Mouse (Mus musculus) adrenal gland, adult (tissue): ENCODE results near the gene Trak1.
"Not testable (repeated sequence)": the region's sequence is repeated elsewhere in the genome, so short reads cannot be mapped to it uniquely, and the experiment has no call there.

ENCODE experiments used
- DNase-seq, 2 experiments: peaks; one replicate each; pipeline ENCODE4 v3.0.0; 2022 to 2023; ENCODE audit warnings: low spot score in 1 of 2; ENCODE audit not compliant: inconsistent age in 2 of 2

The Trak1 gene

DNA sequence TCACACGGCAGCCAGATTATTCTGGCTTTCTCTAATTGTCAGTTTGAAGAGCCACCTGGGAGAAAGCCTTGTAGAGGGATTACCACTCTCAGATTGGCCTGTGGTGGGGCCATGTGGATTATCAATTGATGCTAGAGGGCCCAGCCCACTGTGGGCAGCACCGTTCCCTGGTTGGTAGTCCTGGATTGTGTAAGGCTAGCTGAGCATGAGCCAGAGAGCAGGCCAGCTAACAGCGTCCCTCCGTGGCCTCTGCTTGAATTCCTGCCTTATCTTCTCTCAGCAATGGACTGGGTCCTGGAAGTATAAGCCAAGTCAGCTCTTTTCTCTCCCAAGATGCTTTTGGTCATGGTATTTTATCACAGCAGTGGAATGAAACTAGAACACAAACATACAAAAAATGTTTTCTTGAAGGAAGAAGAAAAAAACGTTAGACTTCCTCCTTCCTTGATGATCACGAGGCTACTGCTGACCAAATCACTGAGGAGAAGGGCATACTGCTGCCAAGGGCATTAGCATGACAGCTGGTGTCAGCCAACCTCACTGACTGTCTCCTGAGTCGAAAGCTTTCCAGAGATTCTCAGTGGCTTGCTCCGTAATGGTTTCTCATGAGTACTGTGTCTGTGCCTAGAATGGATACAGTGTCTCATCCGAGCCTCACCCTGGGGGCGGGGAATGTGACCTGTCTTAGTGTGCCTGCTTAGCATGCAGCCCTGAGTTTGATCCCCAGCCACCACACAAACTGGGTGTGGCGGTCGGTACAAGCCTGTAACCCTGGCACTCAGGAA lies 19.5 kb downstream of the Trak1 start:
- DNase-seq, result peak; percentile 55 to 84

DNA sequence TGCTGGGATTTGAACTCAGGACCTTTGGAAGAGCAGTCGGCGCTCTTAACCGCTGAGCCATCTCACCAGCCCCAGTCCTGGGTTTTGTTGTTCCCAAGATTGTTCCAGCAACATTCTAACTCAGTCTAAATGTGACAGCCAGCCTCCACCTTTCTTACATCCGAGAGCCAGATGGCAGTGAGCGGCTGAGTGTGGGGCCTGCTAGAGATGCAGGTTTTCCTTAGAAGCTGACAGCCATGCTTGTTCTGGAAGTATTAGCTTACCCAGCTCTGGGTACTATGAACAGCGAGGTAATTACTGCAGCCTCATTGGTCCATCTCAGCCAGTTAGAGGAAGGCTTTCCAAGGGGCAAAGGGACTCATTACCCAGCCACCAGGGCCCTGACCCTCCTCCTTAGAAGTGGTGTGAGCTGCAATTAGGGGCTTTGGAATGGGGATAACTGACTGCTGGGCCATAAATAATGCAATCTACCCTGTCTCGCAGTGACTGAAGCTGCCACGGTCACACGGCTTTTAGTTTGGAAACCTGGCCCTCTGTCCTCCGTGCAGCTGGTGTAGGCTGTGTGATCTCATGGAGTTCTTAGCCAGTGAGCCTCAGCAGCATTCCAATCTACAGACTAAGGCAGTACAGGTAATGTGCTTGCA lies 22.1 kb downstream of the Trak1 start:
- DNase-seq, result no peak

DNA sequence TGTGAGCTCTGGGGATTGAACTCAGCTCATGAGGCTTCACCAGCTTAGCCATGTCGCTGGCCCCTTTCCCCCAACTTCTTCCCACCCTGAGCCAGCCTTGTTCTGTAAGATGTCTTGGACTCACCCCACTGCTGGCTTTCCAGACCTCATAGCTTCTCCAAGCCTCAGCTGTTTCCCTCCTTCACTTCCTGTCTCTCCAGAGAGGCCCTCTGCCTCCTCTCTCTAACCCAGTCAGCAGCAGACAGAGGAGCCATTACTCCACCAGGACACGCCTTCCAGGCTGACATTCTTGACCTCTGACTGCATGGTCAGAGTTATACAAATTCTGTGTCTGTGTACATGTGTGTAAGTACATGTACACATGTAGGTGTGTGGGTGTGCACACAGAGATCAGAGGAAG lies 23.1 kb downstream of the Trak1 start:
- no peak for DNase-seq

DNA sequence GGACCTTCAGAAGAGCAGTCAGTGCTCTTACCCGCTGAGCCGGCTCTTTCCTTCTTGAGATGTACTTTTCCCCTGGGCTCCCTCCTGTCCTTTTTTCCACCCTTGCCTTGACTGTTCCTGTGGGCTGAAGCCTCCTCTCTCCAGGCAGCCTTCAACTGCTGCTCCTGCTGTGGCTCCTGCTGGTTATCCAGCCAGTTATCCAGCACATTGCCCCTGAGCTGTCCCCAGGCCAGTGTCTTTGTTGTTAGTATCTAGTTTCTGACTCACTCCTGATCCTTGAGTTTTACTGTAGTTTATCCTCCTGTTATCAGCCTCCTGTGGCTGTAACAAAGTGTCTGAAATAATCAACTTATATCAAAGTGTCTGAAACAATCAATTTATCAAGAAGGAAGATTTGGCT lies 23.8 kb downstream of the Trak1 start:
- DNase-seq, result peak in 1 of 2 experiments; percentile 74

DNA sequence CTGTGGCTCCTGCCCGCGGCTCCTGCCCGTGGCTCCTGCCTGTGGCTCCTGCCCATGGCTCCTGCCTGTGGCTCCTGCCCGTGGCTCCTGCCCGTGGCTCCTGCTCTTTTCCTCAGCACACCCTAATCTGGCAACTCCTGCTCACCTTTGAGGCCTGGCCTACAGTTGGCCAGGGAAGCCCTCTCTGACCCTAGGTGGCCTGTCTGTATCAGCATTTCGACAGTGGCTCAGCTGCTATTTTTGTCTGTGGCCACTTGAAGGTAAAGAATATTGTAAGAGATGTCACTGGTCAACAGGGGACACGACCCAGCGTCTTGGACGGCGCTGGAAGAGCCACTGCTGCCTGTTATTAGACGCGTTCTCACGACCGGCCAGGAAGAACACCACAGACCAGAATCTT lies 24.7 kb downstream of the Trak1 start:
- DNase-seq, result no peak

DNA sequence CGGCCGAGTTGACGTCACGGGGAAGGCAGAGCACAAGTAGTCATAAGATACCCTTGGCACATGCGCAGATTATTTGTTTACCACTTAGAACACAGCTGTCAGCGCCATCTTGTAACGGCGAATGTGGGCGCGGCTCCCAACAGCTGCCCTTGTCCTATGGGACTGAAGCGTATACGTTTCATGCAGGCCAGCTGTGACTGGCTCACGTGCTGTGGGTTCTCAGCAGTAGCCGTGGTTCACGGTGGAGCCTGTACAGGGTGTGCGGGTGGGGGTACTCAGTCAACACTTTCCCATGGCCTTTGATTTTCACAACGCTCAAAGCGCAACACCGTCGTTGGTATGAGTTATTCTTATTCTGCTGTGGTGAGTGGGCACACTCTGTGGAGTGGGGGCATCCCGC lies 31.0 kb downstream of the Trak1 start:
- not testable (repeated sequence) for DNase-seq

DNA sequence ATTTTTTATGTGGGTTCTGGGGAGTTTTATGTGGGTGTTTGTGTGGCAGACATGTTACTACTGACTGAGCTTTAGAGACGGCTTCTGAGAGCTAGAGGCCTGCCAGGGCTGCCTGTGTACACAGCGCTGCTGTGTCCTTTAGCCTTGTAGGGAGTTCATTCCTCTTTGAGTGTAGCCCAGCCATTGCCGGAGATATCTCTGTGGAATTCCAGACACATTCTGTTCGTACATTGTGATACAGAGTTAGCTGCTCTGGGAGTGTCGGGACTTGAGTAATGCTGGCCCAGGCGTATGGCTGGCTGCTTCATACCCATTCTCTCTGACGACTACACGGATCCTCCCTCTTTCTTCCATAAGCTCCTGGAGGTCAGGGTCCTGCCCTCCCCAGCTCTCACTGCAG lies 31.9 kb downstream of the Trak1 start:
- DNase-seq, result no peak

DNA sequence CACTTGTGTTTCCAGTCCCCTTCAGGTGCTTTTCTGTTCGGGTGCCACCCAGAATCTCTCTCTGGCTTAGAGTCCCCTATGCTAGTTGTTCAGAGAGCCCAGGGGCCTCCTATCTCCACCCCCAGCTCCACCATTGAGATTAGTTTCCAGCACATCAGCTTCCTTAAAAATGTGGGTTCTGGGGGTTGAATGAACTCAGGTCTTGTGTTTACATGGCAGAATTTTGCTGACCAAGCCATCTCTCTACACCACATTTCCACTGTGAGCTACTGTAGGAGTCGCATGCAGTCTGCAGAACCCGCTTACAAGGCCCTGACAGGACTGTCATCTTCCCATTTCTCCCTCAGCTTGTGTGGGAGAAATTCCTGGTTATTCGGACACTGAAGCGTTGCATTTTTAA lies 32.8 kb downstream of the Trak1 start:
- DNase-seq, result no peak

DNA sequence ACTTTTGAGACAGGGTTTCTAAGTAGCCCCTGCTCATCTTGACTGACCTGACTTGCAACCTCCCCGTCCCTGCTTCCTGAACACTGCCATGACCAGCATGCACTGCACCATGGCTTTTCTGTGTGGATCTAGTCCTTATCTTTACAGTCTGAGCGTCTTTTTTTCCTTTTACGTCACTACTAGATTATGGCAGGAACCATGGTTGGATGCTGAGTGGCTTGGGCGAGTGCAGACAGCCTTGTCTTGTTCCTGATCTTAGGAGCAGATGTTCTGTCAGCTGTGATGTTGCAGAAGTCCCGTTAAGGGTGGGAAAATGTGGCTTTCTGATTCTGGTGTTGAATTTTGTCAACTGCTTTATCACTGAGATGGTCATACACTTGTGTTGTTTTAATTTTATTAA lies 34.1 kb downstream of the Trak1 start:
- peak in 1 of 2 experiments; percentile 41 for DNase-seq

DNA sequence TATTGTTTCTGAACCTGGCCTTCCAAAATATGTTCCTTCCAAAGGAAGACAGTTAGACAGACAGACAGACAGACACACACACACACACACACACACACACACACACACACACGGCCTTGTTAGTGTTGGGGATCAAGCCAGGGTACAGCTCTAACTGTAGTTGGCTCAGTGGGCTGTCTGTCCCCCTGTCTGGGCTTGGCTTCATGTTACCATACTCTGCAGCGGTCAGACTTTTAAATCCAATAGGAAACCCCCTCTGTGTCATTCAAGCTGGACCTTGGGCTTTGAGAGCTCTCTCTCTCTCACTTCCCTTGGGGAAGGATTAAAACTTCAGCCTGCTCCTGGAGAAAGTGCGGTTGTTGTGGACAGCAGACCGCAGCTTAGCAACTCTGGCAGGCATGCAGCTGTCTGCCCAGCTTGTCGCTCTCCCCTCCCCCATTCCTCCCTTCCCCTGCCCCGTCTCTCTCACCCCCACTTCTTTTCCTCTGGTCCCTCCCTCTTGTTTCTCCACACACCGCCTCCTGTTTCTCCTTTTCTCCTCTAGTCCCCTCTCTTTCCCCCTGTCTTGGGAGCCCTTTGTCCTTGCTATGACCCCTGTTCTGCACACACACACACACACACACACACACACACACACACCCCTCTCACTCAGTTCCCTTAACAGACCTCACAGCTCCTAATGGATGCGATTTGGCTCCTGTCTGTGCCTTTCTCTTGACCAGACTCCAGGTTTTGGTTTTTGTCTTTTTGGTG lies 34.8 kb downstream of the Trak1 start:
- DNase-seq, result peak in 1 of 2 experiments; percentile 65

DNA sequence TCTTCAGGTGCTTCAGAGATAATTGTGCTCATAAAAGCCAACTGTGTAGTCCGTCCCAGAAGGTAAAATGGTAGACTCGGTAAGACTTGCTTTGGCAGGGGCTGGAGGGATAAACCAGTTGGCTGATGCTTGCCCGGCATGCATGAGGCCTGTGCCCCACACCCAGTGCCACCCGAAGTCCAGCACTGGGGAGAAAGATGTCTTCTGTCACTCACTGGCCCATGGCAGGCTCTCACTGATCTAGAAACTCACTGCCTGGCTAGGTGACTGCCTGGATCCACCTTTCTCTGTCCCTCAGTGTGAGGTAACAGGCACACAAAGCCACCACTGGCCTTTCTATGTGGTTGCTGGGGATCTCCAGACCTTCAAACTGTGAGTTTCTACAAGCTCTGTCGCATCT lies 36.3 kb downstream of the Trak1 start:
- DNase-seq, result no peak

DNA sequence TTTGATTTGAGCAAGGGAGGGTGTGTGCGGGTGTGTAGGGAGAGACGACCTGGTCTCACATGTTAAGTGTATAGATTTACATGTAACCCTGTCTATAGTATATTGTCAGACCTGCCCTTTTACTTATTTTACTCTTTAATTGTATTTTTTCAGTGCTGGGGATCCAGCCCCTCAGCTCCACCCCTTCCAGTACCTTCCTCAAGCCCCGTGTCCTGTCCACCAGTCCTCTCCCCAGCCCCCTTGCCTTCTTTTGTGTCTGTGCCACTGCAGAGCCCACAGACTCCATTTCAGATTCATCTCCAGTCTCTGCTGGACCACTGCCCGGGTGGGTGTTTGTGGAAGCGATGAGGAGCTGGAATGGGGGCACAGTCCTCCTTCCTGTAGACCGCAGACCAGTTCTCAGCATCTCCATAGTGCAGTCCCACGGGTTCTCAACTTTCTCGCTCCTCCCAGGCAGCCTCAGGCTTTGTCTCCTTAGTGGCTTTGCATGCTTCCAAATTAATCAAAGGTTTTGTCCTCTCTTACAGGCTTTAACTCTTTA lies 37.1 kb downstream of the Trak1 start:
- DNase-seq, result no peak

DNA sequence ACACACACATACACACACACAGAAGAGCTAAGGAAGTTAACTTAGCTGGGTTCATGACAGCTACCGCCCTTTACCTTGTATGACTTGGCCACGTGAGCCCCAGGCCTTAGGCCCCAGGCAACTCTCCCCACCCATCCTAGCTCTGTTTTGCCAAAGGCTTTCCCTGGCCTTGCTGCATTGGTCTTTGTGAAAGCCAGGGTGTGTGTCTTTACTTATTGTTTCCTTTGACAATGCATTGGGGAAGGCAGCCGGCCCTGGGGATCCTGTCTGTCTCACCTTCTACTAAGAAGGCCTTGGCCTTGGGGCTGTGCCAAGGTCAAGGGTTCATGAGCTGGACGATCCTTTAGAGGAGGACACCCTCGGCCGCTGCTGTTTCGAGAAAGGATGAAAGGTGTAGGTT lies 38.3 kb downstream of the Trak1 start:
- DNase-seq, result peak; percentile 35 to 65

DNA sequence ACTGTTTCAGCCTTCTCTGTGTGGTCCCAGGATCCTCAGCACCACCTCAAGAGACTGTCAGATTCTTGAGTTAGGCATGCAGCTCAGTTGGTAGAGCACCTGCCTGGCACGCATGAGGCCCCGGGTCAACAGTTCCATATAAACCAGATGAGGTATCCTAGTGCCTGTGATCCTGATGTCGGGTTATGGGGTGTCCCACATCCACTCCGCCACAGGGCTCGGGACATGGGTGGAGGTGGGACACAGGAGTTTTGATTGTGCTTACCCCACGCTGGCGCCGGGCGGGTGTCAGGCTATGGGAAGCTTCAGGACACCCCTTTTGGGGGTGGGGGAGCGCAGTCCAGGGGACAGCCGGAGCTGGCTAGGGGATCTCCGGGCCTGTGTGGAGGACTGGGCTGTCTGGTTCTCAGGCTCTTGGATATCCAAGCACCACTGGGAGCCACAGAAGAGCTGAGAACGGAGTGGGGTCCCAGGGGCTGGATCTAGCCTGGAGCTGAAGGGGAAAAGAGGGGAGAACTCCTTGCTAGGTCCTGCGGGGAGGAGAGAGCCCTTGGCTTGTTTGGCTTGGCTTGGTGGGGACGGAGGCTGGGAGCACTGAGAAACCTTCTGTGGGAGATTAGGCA lies 39.1 kb downstream of the Trak1 start:
- no peak for DNase-seq

DNA sequence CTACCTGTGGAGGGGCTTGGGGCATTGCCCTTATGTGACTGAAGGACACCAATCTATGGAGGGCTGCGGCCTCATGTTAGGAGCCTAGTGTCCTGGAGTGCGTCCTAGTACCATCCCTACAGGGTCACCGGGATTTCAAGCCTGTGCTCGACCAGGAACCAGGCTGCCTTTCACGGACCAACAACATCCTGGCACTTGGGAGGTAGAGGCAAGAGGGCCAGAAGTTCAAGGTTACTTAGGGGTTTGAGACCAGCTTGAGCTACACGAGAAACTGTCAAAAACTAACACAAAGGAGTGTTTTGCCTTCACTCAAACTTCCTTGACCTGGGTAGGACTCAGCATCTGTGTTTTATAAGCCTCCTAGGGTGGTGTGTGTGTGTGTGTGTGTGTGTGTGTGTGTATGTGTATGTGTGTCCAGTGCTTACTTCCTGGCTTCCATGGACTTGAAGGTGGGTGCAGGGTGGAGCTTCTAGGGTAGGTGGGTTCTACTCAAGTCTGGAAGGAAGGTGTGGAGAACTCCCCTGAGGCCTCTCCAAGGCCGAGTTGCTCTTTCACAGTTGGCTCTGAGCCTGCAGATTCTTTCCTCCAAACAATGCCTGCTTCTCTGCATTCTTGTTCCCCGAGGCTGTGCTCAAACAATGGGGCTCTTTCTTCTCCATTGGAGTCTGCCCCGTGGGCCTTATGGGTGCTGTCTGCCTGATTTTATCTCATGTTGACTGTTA lies 40.1 kb downstream of the Trak1 start:
- peak in 1 of 2 experiments; percentile 66 for DNase-seq

DNA sequence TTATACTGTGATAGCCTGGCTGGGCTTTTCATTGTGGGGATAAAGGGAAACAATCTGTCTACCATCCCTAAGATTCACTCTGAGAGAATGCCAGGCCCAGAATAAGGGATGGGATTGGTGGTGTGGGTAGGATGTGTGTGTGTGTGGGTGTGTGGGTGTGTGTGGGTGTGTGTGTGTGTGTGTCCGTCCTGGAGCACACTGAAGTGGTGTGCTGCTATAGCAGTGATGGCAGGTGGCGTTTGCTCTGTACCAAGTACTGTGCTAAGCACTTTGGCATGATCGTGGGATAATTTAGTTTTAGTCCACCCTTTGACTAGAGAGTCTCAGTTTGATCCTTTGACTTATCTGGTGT lies 40.6 kb downstream of the Trak1 start:
- no peak for DNase-seq

DNA sequence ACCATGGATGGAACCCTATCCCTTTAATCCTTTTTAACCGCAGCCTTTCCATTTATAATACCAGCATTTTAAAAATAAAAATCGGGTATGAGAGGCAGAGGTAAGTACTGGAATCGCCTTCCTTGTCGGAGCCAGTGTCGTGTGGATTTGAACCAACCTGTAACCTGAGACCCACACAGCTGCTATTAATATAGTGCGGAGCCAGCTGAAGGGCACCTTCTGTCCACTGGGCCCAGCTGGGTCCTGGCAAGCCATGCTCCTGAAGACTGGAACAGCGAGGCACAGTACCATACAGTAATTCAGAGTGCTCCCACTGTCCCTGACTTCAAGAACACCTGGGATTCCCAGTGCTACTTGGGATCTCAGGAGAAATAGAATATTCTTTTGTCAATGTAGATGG lies 44.5 kb downstream of the Trak1 start:
- no peak for DNase-seq

DNA sequence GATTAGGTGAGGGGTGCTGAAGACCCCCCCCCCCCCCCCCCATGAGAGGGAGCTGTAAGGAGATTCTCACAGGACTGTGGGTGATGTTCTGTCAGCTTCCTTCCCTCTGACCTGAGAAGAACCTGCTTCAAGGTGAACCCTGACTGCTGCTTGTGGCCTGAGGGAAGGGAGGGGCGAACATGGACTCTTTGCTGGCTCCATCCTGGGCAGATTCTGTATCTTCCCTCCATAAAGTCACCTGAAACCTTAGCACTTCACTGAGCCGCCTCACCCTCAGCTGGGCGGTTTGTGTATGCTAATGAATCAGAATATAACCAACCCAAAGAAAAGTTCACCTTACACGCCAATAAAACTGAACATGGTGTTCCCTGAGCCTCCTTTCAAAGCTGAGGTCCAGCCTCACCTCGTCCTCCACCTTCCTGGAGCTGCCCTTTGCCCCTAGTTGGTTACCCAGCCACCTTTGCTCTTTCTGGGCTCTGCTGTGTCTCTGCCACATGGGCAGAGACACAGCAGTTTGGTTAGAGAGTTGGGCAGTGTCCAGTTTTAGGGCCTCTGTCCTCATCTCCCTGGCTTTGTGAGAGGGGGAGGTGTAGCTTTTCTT lies 45.3 kb downstream of the Trak1 start:
- DNase-seq, result no peak

DNA sequence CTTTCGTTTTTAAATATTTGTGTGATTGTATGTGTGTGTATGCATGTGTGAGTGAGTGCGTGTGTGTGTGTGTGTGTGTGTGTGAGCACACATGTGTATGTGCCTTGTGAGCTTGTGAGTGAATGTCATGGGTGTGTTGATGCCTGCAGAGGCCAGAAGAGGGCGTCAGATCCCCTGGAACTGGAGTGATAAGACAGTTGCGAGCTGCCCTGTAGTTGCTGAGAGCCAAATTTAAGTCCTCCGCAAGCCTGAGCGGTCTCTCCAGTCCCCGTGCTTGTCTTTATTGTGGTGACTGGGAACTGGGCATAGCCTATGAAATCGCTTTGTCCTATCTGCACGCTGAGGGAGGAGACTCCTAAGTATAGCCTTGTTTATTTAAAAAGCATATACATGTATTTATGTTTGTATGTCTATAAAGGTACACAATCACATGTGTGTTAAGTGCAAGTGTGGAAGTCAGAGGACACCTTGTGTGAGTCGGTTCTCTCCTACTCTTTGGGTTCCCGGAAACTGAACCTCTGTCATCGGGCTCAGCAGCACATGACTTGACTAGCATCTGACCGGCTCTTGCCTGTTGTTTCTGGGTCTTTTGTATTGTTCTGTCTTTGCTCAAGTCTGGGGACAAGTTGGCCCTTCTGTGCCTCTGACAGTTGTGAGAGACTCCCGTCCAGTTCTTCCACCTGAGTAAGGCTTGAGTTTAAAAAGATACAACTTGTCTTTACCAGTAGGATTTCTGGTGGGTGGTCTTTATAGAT lies 46.0 kb downstream of the Trak1 start:
- DNase-seq, result no peak

DNA sequence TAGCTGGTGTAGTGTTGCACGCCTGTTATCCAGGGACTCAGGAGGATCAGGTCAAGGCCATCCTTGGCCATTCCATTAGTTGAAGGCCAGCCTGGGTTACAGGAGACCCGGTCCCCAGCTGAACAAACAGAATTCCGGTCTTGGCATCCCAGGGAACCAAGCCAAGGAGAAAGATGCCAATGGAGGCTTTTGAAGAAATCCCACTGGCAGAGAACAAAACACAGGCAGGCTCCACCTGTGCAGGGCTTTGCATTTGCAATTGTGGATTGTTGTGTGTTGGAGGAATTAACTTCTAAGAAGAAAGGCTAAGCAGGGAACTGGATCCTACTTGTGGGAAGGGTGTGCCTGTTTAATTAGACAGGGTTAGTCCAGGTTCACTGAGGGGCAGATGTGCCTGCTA lies 47.0 kb downstream of the Trak1 start:
- DNase-seq, result peak in 1 of 2 experiments; percentile 60
